Mouse (Mus musculus): ENCODE measurements around the gene 2410004B18Rik.
"Not testable (repeated sequence)": the region's sequence is repeated elsewhere in the genome, so short reads cannot be mapped to it uniquely, and the experiment has no call there.

Gene 2410004B18Rik

DNA sequence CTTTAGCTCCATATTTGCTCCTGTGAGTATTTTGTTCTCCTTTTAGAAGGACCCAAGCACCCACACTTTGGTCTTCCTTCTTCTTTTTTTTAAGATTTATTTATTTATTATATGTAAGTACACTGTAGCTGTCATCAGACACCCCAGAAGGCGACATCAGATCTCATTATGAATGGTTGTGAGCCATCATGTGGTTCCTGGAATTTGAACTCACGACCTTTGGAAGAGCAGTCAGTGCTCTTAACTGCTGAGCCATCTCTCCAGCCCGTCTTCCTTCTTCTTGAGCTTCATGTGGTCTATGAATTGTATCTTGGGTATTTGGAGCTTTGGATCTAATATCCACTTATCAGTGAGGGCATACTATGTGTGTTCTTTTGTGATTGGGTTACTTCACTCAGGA lies 27.8 kb downstream of the 2410004B18Rik start:
- DNase-seq, result not testable (repeated sequence)

GRCm38 (mm10) chr3:145966806-145967205 lies 29.0 kb downstream of the 2410004B18Rik start:
- DNase-seq, result no peak

DNA sequence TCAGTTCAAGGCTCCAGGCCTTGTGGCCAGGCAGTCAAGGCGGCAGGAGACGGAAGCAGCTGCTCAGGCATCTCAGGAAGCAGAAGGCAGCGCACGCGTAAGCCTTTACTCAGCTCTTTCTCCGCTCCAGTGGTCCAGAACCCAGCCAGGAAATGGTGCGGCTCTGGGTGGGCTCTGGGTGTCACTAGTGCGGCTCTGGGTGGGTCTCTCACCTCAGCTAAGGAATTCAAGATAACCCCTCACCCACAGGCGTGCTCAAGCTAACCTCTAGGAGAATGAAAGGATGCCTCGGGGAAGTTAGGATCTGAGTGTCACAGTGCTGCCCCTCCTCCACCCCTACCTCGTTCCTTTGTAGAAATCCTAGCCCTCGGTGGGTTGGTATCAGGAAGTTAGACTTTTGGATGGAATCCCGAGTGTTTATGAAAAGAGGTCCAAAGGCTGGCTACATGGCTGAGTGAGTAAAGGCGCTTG lies 31.3 kb downstream of the 2410004B18Rik start:
- no peak for DNase-seq

DNA sequence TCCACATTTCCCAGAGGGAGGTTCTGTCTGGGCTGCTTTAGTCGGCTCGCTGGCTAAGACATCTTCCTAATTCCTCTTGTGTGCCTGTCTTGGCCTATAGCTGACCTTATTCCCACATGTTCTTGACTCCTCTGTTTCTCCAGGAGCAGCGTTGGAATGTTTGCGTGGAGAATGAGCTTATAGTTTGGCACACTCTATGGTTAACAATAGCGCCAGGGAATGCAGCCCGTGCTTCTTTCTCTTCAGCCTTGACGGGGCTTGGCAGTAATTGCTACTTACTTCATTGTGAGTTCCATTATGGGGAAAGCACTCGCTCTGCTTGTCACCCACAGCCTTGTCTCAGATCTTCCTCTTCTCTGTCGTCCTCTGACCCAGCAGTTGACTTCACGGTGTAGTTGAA lies 33.7 kb downstream of the 2410004B18Rik start:
- no peak for DNase-seq

DNA sequence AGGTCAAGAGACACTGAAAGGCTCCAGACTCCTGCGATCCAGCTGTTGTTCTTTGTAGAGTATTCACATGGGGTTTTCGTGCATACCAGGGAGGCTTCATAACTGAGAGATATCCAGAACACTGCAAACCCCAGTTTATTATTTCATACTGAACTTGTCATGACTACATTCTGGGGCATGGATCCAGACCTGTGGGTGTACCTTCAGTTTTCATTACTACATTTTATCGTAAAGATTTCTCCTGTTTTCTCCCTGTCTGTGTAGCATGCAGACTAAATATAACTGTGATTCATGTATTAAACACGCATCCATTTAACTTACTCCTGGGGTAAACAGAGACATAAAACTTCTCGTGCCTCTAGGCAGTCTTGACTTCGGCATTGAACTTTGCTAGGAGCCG lies 37.2 kb downstream of the 2410004B18Rik start:
- DNase-seq, result no peak

DNA sequence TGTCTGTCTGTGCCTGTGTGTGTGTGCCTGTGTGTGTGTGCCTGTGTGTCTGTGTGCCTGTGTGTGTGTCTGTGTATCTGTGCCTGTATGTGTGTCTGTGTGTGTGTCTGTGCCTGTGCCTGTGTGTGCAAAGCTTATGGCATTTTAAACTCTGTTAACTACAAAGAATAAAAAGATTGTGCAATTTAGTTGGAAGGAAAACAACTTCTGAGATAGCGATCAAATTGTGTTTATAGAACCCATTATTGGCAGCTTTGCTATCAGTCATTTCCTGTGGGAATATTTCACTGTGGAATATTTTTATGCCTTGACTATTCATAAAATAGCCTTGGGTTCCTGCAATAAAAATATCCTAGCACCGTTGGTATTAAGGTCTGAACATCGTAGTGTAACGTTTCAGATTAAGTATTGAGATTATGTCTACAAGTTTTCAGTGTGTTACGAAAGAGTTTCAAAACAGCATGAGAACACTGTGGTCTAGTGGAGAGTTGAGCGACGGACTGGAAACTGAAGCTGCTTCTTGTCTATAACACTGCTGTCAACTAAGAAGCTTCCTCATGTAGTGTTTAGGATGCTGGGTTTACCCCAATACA lies 47.6 kb downstream of the 2410004B18Rik start:
- no peak for DNase-seq

GRCm38 (mm10) chr3:145986317-145987001 lies 48.6 kb downstream of the 2410004B18Rik start:
- no peak for DNase-seq

- DNase-seq, result peak; percentile 80 to 82
These were observed 49.6 kb downstream of the 2410004B18Rik start, which contains the start of gene Syde2 for GRCm38 (mm10) chr3:145987268-145987969. Syde2 (plus strand) TSS chr3:145987870.

- peak; percentile 39 to 46 for DNase-seq
These were observed 50.3 kb downstream of the 2410004B18Rik start for GRCm38 (mm10) chr3:145987970-145988683.

- no peak for DNase-seq
These were observed 51.1 kb downstream of the 2410004B18Rik start for GRCm38 (mm10) chr3:145988684-145989575.

- no peak for DNase-seq
These were observed 51.8 kb downstream of the 2410004B18Rik start for GRCm38 (mm10) chr3:145989576-145990081.

DNA sequence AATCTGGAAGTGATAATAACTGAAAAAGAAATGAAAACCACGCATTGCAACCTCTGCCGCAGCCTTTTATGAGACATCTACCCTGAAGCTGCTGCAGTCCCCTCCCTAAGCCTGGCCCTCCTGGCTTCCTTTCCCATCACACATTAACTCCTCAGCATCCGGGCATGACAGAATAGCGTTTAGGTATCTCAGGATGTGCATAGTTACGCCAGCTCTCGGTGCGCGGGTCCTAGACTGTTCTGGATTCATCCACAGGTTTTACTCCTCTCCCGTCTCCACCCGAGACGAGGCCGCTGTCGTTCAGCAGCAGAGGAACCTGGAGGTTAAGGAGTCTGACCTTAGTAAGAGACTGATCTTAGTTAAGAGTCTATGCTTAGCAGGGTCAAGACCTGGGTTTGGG lies 53.3 kb downstream of the 2410004B18Rik start:
- no peak for DNase-seq

- DNase-seq, result no peak
These were observed 54.3 kb downstream of the 2410004B18Rik start for GRCm38 (mm10) chr3:145991976-145992730.

DNA sequence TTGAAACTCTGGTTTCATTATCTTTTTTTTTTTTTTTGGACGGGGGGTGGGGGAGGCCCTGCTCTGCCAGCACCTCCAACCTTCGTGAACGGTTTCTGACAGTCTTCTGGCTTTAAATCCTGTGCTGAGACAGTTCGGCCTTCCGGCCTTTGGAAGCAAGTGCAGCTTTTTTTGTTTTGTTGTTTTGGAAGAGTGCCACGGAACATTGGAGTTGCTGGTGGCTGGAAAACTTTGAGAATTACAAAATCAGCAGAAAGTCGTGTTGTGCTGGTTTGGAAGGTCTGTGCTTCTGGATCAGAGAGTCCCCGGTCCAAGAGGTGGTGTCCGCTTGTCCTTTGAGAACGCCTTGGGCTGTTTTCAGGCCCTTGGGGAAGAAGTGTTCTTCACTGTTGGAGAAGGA lies 55.0 kb downstream of the 2410004B18Rik start:
- no peak for DNase-seq

DNA sequence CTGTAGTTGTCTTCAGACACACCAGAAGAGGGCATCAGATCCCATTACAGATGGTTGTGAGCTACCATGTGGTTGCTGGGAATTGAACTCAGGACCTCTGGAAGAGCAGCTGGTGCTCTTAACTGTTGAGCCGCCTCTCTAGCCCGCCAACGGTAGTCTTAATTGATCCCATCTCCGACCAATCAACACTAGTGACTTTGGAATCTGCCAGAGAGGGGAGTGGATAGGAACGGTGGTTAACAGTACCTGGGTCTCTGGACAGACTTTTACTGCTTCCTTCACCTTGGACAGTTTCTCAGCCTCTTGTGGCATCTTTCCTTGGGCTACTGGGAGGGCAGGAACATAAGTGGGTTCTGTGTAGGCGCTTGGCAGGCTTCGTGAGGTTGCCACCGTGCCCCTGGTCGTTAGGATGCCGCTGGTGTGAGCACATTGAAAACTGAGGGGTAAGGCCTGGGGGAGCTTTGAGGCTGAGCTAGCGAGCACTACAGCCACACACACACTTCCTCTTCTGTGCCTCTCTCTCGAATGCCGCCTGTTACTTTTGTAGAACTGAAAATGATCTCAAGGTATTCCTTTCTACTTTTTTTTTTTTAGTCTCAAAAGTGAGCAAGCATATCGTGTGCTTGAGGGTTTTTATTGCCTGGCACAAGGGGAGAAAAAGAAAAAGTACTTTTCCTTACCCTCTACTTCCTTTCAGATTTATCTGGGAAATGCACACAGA lies 55.8 kb downstream of the 2410004B18Rik start:
- no peak for DNase-seq
